Mouse (Mus musculus) left cerebral cortex, adult 8-10 months (tissue): Measurements from ENCODE around the gene Nup54. TPM values are rescaled to one million over a fixed set of nuclear protein-coding genes. Genes with fewer than 3 reads are reported as not detected.
A peak's percentile ranks its signal among the peaks of the same experiment; 100 is the strongest.

Source experiments
- DNase-seq, 2 experiments: peaks; one replicate each; pipeline ENCODE4 v3.0.0; 2022; ENCODE audit warnings: low spot score in 2 of 2
- microRNA-seq, 2 experiments: library from miRNA; unstranded; fragments of <30 nt; microRNA quantifications; one replicate each; pipeline ENCODE4 v1.2.0; 2022
- total RNA-seq, 4 experiments: library from RNA; stranded (reverse); gene quantifications; 2 replicates each; pipeline ENCODE4 v1.2.4; 2022

The Nup54 gene
- total RNA-seq, 4 experiments from 2014 or later: 26.6 to 32.0 (median 28.6) TPM

DNA sequence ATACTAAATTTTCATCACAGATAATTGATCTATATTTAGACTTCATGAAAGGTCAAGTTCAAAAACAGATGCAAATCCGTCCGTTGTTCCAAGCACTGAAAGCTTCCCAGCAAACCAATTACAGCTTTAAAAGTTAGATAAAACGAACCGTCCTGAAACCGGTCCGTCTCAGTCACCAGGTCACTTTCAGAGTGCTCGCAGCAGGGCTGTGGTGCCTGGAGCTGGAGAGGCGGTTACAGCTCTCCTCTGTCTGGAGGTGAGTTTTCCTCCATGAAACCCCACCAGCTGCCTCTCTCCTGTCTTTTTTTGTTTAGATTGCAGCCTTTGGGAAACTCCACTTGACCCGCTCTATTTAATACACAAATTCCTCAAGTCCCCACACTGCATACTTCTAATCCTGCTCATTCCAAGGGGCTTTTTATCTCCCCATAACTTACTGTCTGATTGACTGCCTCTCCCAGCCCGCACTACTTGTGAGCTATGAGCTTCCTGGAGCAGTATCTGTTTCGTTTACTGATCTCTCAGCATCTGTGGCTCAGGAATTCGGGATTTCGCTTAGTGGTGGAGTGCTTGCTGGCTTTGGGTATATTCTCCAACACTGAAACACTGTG lies 58.1 kb downstream of the Nup54 start:
- DNase-seq: no peak

- no peak for DNase-seq
Measured at GRCm38 (mm10) chr5:92375368-92375767, 59.7 kb downstream of the Nup54 start.

GRCm38 (mm10) chr5:92374721-92375142 lies 60.3 kb downstream of the Nup54 start:
- DNase-seq: no peak

- DNase-seq: no peak
Measured at GRCm38 (mm10) chr5:92372605-92373004, 62.4 kb downstream of the Nup54 start.

- no peak for DNase-seq
Measured at GRCm38 (mm10) chr5:92371361-92371976, 63.5 kb downstream of the Nup54 start.

- DNase-seq: no peak
Measured at GRCm38 (mm10) chr5:92370891-92371290, 64.1 kb downstream of the Nup54 start.

DNA sequence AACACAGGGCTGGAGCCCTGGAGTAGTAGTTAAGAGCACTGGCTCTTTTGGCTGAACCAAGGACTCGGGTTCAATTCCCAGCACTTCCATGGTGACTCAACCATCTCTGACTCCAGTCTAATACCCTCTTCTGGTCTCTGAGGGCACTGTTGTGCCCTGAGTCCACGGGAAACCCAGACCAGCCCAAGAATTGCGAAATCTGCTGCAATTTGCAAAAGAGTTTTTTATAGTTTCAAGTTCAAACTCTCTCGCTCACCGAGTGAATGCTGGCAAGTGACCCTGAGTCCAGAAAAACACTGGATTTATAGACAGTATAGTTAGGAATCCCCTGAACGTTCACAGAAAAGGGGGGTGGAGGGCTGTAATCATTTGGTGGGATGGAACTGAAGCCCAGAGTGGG lies 64.6 kb downstream of the Nup54 start:
- DNase-seq: no peak

DNA sequence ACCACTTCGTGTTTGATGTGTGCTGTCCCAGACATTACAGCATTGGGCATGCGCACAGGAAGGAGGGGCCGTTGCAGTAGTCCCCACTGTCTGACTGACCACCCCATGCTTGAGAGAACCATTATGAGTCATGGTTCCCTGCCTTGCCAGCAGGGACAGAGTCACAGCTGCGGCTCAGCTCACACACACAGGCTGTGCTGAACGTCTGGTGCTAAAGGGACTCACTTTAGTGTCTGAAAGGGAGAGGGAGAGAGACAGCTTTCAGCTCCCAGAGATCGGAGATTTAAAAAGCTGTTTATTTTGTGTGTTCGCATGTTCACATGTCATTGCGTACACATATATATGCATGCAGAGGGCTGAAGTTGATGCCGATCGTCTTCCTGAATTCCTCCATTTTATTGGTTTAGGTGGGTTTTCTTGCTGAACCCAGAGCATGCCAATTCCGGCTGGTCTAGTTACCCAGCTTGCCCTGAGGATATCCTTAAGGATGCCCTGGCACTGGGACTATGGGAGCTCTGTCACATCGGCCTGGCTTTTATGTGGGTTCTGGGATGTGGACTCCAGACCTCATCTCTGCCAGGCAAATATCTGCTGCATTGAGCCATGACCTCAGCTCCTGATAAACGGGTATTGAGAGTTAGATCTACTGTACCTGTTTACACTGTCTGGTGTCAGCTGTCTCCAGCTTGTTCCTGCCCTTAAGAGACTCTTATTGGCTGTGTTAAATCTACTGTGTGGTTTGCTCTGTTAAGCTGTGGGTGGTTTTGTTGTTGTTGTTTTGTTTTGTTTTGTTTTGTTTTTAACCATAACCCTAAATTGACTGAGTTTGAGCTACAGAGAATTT lies 65.6 kb downstream of the Nup54 start:
- peak in 1 of 2 experiments; percentile 48 for DNase-seq

GRCm38 (mm10) chr5:92368392-92368791 lies 66.6 kb downstream of the Nup54 start:
- DNase-seq: no peak

DNA sequence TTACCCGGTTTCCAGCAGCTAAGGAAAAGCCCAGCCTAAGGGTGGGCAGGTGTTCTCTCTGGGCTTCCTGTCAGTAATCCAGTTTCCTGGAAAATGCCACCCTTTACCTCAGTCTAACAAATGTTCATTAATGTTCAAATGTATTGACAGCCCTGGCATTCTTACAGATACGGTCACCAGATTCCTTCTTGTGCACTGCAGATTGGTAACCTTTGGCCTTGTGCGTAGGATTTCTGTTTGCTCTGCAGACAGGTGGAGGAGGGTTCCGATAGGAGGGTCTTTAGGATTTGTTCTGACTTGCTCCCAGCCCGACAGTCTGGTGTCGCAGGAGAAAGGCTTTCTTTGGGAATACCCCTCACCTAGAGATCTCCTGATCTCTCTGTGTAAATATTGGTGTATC lies 68.5 kb downstream of the Nup54 start:
- DNase-seq: no peak

Small RNAs within 50 kb of the gene (microRNA-seq; reads per million reads assigned to microRNA genes)
- gene Mir6415: 0 reads per million in 2 experiments

Other genes starting within 250 kb of the Nup54 start
- not detected for gene U90926, start 219.8 kb downstream of the Nup54 start, total RNA-seq
- 1 to 10 TPM in 1 of 4 experiments, under 1 TPM in 3; 0.53 to 1.1 (median 0.83) TPM for gene Ppef2, start 178.9 kb downstream of the Nup54 start, total RNA-seq
- 10 to 100 TPM; 38.8 to 42.6 (median 42.1) TPM for gene Naaa, start 157.0 kb downstream of the Nup54 start, total RNA-seq
- 10 to 100 TPM; 17.4 to 23.6 (median 21.1) TPM for gene Sdad1, start 124.7 kb downstream of the Nup54 start, total RNA-seq
- under 1 TPM in 1 of 4 experiments, not detected in 3; 0.26 TPM for gene Cxcl9, start 107.1 kb downstream of the Nup54 start, total RNA-seq
- gene Art3, start 103.4 kb downstream of the Nup54 start, total RNA-seq: 1 to 10 TPM; 5.0 to 8.0 (median 6.7) TPM
- 1 to 10 TPM in 2 of 4 experiments, not detected in 2; 1.8 to 2.7 TPM for gene Cxcl10, start 86.3 kb downstream of the Nup54 start, total RNA-seq
- gene Scarb2, start 71.6 kb upstream of the Nup54 start, total RNA-seq: 100 to 1,000 TPM in 3 of 4 experiments, 10 to 100 TPM in 1; 97.5 to 104 (median 102) TPM
- gene Fam47e, start 119.8 kb upstream of the Nup54 start, total RNA-seq: 1 to 10 TPM in 1 of 4 experiments, under 1 TPM in 2, not detected in 1; 0.63 to 1.0 (median 0.68) TPM
- gene Stbd1, start 167.8 kb upstream of the Nup54 start, total RNA-seq: 1 to 10 TPM in 2 of 4 experiments, under 1 TPM in 2; 0.78 to 1.3 (median 1.0) TPM
- under 1 TPM; 0.19 to 0.65 (median 0.35) TPM for gene Ccdc158, start 240.1 kb upstream of the Nup54 start, total RNA-seq
- gene Shroom3, start 248.2 kb upstream of the Nup54 start, total RNA-seq: 1 to 10 TPM; 3.4 to 5.6 (median 3.6) TPM